Mouse (Mus musculus) kidney, adult 8-10 months (tissue): ENCODE data around the gene Psmd12.

ENCODE experiments used
- DNase-seq, 2 experiments: peaks; one replicate each; pipeline ENCODE4 v3.0.0; 2022

The Psmd12 gene

DNA sequence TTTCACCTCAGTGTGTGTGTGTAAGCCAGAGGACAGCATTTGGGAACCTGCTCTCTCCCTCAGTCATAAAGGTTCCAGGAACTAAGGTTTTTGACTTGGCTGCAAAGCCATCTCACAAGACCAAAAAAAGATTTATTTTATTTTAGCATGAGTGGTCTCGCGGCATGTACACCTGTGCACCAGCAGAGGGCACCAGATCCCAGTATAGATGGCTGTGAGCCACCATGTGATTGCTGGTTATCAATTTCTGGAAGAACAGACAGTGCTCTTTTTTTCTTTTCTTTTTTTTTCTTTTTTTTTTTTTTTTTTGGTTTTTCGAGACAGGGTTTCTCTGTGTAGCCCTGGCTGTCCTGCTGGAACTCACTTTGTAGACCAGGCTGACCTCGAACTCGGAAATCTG is 32.7 kb downstream of the Psmd12 start:
- peak; percentile 28 to 58 for DNase-seq

DNA sequence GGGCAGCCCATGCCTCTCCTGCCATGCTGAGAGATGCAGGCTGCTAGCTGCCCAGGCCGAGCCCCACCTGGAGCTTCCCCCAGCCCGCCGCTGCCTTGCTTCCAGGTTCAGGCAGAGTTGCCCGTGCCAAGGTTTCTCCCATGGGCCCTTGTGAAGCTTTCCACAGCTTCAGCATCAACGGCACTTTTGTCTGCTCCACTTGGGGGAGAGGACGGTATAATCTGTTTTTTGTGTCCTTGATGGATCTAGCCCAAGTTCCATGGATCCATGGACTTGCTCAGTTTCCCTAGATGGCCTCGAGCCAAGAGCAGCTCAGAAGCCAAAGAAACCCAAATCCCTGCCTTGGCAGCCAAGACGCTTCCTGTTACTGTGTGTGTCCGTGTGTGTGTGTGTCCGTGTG is 33.8 kb downstream of the Psmd12 start:
- no peak for DNase-seq

DNA sequence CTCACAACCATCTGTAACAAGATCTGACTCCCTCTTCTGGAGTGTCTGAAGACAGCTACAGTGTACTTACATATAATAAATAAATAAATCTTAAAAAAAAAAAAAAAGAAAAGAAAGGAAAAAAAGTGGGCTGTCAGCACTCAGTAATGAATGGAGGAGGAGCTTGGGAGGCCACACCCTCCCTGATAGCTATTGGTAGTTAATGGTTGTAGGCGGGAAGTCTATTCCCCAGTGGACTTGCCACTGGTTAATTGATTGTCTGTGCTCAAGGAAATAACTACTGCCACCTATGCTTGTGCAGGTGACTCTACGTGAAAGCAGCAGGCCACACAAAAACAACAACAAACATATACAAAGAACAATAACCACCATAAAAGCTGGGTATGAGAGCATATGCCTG is 37.1 kb downstream of the Psmd12 start:
- no peak for DNase-seq

DNA sequence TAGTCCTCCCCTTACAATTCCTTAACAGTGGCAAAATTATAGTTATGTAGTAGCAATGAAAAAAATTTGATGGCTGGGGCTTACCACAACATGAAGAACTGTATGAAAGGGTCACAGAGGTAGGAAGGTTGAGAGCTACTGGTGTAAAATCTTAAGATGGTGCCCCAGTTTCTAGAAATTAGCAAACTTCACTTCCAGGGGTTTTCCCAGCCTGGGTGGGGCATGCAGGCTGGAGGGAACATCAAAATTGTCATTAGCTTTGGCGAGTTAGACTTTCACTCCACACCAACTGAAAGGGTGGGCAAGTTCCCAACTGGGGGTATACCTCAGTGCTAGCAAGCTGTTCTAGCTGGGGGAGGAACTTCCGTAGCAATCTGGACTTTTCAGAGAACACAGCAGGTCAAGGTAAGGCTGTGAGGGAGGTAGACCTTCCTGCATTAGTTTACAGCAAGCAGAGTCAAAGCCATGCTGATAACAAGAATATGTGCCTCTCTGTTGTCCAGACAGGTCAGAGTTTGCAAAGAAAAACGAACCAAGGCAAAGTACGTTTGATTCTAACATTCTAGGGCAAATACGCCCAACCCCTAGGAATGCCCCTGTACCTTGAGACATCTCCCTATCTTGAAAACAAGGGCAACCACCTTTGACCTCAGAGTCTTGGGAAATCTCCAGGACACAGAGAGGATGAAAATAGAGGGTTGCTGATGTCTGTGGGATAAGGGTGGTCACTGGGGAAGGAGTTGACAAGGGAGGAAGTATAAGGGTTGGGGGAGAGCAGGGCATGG is 39.6 kb downstream of the Psmd12 start:
- DNase-seq, result no peak

DNA sequence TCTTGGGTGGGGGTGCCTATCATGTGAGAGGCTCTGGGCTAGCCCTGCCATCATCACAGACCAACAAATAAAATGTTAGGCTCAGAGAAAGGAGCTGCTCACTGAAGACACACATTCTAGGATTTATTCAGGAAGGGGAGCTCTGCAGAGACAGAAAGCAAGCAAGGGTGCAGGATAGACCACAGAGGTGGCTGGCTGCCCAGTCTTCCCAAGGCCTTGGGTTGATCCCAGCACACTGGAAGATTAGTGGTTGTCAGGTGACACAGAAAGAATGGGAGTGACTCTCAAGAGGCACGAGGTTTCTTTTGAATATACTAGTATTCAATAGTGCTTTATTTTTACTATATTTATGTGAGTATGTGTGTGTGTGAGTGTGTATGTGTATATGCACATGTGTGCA is 41.9 kb downstream of the Psmd12 start:
- no peak for DNase-seq

DNA sequence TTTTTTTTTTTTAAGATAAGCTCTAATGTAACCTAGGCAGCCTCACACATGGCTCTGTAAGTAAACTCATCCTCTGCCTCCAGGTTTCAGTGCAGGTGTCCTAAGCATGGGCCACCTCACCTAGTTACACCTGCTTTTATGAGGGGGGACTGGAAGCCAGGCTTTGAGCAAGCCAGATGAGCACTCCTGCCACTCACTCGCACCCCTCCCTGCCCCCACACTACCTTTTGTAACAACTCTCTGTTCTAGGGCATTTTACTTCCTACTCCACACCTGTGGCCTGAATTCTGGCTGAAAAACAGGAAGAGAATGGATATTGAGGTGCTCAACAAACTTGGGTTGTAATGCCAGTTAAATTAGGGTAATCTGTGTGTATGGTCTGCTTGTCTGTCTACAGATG is 45.7 kb downstream of the Psmd12 start:
- DNase-seq, result no peak

DNA sequence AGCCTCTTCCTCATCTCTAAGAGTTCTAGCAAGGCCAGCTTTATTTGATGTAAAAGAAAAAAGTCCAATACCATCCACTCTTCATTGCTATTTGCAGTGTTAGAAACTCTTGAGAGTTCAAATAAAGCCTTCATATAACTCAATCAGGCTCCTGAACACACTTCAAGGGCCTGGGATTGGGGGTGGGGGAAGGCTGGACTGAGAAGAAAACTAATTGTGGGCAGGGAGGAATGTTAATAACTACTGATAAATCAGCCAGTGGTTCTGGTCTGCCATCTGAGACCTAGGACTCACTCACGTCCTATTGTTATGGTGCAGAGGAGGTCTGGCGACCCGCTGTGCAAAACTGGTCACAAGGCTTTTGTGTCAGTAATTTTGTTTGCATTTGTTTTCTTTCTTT is 48.3 kb downstream of the Psmd12 start:
- DNase-seq, result no peak

DNA sequence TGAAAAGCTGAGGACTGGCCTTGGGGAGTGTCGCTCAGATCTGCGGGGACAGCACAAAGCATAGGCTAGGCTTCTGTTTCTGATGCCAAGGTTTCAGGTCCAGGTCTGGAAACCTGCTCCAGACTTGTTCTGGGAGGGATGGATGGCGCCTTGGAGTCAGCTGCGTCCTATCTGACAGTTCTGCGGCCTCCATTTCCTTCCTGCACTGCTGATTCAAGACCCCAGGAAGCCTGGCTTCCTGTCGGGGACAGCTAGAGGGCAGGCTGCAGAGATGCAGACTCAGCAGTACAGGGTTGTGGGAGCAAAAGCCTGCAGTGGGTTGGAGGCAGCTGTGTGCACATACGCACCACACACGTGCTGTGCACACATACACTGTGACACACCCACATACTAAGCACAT is 50.0 kb downstream of the Psmd12 start:
- peak; percentile 46 to 47 for DNase-seq

DNA sequence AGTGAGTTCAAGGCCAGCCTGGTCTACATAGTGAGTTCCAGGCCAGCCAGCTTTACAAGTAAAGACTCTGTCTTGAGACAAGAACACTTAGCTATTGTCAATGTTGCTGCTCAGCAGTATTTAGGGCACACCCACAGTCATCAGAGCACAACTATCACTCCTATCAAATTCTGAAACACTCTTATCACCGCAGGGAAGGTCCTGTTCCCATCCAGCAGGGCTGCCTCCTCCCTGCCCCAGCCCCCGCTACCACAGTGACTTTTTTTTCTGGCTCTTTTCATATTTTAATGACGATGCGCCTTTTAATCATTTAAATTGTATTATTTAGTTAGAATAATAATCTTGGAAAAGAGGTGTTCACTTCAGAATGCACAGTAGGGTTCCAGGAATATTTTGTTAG is 52.2 kb downstream of the Psmd12 start:
- DNase-seq, result no peak

DNA sequence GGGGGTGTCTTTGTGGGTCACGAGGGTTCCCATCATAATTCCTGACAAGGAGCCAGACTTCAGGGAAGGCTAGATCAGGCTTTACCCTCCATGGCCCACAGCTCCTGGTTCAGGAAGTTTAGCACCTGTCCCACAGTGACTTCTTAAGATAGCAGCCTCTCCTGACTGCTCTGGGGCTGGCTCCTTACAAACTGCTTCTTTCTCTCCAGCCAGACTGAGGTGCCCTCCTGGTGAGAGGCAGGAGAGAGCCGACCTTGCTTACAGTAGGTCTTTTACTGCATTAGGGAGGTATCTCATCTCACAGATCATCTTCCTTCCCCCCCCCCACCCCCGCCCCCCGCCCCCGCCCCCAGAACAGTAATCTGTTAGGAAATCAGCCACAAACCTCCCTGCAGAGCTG is 53.0 kb downstream of the Psmd12 start:
- no peak for DNase-seq

DNA sequence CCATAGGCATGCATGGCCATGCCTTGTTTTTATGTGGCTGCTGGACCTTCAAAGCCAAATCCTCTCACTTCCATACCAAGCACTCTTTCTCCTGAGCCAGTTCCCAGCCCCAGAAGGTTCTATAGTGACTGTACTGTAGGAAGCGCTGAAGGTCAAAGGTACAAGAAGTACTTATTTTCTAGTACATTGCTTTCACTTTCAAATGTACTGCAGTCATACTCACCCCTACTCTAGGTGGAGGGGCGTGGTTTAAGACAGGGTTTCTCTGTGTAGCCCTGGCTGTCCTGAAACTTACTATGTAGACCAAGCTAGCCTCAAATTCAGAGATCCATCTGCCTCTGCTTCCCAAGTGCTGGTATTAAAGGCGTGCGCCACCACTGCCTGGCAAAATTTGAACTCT is 59.7 kb downstream of the Psmd12 start:
- DNase-seq, result no peak

DNA sequence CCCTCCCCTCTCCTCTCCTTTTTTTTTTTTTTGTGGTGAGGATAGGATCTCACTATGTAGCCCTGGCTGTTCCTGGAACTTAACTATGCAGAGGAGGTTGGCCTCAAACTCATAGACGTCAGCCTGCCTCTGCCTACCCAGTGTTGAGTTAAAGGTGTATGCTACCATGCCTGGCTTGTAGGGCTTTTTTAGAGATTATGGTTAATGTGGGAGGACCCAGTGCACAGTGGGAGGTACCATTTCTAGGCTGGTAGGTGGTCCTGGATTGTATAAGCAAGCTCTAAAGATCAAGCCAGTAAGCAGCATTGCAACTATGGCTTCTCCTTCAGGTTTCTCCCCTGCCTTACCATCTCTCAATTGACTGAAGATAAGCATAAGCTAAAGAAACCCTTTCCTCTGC is 61.1 kb downstream of the Psmd12 start:
- no peak for DNase-seq

DNA sequence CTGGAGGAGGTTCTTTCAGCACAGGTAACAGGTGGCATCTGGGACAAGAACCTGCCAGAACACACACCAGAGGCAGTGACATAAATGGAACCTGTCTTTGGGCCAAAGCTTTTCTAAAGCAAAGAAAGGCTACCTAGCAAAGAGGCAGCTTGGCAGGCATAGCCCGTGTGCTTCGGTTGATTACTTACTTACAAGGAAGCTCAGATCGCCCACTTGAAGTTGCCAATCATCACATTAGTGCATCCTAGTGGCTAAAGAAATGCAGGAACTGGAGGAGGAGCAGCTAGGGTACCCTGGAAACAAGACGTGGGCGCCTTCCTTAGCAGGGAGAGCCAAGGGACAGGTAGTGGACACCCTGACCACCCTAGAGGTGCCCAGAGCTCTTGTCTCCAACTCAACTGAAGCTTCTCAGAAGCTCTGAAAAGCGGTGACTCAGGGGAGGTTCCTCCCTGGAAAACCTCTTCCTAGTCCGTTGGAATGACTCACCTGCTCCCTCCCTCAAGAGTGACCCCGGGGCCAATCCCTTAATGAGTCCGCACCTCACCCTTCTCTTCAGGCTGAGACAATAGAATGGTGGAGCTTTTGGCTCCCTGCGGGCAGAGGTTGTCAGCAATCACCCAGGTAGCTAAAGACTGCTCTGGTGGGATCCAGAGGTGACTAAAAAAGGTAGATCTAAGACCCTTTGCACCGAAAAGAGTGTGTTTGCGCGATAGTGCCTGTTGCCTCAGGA is 66.6 kb downstream of the Psmd12 start:
- DNase-seq, result peak; percentile 31 to 33

DNA sequence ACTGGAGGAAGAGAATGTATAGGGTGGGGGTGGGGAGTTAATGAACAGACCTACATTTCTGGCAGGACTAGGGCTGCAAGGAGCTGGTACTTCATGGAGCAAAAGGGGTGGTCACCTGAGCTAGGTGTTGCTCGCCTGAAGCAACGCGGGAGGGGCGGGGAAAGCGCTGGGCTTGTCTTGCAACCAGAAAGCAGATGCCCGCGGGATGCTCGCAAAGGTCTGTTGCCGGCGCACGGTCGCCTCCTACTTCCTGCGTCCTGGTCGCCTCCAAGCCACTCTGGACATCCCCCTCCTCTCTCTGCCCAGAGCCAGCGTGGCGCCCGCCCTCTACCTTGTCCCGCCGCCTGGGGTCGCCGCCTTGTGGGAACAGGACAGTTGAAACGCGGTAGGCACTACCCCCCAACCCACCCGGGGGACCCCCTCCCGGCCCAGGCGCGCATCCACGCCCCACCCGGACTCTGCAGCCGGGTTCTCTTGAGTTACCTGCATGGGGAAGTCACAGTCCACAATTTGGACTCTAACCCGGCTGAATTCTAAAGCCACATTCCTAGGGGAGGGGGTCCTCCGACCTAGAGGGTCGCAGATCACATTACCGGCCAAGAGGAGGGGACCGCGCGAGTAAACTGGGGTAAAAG is 67.5 kb downstream of the Psmd12 start:
- peak; percentile 23 to 36 for DNase-seq

DNA sequence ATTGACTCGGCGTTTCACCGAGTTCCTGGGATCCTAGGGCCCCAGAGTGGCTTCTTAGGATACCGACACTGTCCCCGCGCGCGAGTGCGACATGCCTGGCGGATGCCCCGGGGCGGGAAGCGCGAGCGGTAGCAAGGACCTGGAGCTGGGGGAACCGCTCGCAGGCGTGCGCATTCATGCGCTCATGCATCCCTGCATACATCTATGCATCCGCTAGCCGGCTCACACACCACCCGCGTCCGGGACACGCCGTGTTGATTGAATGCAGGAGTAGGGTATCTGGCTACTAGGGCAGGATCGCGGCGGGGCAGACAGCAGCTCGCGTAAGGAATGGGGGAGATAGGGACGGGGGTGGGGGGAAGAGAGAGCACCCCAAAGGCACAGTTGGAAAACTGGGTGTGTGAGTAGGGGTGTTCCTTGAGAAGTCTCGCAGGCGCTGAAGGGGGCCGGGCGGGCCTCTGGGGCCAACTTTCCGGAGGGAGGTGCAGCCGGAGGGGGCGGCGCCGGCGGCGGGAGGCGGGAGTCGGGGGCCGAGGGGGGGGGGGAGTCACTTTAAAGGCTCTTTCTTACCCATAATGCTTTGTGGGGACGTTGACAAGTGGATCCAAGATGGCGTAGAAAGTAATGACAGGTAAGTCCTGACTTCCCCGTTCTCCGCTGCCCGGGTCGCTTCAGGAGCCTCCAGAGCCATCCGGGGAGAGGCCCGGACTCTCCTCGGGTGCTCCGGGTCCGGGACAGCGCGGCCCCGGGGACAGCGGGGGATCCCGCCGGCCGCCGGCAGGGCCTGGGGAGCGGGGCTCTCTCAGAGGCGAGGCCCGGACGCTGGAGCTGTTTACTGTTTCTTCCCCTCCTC is 68.3 kb downstream of the Psmd12 start, which contains the start of gene Helz:
TSS of gene Helz (plus strand) at position 580 of the 853 bp plus-strand sequence.
- DNase-seq, result peak; percentile 49 to 55

DNA sequence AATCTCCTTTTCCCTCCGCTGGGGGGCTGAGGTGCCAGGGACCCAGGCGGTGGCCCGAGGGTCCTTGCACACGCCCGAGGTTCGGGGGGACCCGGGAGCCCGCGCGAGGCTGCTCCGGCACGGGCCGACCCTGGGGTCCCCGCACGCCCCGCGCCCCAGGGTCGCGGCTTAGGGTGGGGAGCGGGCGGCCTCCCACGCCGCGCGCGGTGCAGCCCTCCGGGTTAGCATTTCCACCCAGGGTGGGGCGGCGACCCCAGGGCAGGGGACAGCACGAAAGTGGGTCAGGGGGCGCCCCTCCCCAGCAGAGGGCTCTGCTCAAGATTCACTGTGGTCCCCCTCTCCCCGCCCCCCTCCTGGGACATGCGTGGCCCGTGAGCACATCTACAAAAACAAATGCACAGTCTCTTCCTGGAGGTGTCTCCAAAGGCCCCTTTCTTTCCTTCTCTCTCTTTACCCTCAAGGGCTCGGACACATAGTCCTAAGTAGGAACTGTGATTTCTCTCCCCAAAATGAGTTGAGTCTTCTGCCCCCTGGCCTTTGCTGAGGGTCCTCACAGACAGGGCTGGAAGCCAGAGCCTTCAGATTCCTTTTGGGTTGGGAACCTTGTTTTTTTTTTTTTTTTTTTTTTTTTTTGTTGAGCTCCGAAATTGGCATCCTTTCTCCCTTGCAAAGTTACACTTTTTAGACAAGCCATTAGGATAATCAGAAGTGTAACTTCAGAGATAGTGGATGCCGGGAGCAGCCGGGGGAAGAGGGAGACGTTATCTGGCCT is 69.1 kb downstream of the Psmd12 start:
- peak in 1 of 2 experiments; percentile 16 for DNase-seq
